Mouse (Mus musculus) small intestine, adult 2 months (tissue): ENCODE data around the gene Plcb4.

Experiments
- CTCF ChIP-seq: fragments of 200-500 bp; IDR thresholded peaks from 2 replicates; pipeline ENCODE4 v1.5.1; 2012; ENCODE audit warnings: low read depth, mild to moderate bottlenecking, control low read depth, inconsistent platforms, low read length, moderate library complexity, mixed read lengths; ENCODE audit not compliant: insufficient replicate concordance, insufficient read length; ENCODE audit errors: extremely low read depth
- POLR2A ChIP-seq: fragments of 200-500 bp; IDR thresholded peaks from 2 replicates; pipeline ENCODE4 v1.6.1; 2012; ENCODE audit warnings: low read depth, mild to moderate bottlenecking, control low read depth, inconsistent platforms, low read length, moderate library complexity

DNA sequence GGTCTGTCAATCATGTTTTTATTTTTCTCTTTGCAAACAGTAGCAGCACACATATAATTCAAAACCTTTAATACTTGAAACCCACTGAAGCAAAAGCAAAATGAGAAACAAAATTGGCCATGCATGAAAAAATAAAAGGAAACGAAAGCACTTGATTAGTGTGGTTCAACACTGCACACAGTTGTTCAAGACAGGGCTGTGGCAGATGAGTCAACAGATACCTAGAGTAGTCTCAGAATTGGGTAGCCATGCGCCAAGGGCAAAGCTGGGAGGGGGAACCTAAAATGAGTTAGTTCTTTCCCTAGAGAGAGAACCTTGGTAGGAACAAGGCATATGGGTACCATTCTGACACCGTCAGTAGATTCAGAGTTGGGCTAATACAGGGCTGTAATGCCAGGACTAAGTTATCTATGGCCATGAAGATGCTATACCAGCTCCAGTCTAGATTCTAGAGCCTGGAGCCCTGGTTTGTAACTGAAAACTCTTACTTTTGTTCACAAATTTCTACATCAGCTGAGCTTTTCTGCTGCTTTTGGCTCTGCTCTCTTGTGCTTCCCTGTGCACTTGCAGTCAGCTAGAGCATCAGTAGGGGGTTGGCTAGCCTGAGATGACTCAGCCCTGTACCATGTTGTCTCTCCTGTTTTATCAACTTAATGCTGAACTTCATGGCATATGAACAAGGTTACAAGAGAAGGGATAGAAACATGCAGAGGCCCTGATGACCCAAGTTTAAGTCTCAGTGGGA lies 168.0 kb downstream of the Plcb4 start:
- TF ChIP-seq CTCF = no peak
- no peak for TF ChIP-seq POLR2A
